Mouse (Mus musculus): ENCODE data around the gene Gm1330. TPM values are rescaled to one million over a fixed set of nuclear protein-coding genes. Genes with fewer than 3 reads are reported as not detected.

Gene Gm1330
- not detected for polyA plus RNA-seq (2015; fragmentation: Illumina TruSeq; extraction: RNeasy Lipid Tissue Mini Kit (QIAGEN cat#74804); ENCODE audit: insufficient read depth, low read depth, low replicate concordance)

DNA sequence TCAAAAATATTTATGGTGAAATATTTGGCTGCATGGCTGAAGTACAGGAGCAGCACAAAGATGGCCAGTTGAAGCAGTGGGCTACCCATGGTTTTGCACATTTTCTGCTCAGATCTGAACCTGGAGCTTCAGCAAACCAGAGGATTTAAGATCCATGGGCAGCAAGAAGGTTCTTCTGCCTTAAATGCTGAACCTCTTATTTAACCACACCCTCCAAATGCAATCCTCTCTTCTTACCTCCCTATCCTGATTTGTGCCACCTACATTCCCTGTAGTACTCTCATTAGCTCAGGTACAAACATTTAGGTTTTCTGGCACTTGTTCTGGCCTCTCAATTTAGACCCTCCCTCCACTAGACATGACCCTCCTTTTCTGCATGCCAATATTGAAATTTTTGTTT lies at the start of gene Gm1330:
TSS of gene Gm1330 (minus strand) at position 101 of the 400 bp plus-strand sequence.

DNA sequence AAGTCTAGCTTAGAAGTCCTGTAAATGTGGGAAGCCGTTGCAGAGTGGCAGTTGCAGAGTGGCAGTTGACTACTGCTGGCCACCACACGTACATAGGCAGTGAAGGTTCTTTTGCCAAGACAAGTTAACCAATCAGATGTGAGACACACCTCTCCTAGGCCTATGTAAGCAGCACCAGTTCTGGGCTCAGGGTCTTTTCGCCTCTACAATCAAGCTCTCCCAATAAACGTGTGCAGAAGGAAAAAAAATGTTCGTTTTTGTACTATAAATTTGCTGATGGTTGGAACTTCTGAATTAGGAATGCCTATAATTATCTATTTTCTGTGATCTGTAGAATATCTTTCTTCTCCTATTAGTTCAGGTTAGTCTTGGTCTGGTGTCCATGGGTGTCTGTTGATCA lies 14.1 kb upstream of the Gm1330 start, which contains the start of gene Gm10750:
TSS of gene Gm10750 (minus strand) at position 101 of the 400 bp plus-strand sequence.

Other genes with a start within 250 kb of the Gm1330 start
- gene Cst11, start 231.8 kb downstream of the Gm1330 start, polyA plus RNA-seq (2015; fragmentation: Illumina TruSeq; extraction: RNeasy Lipid Tissue Mini Kit (QIAGEN cat#74804); ENCODE audit: insufficient read depth, low read depth, low replicate concordance) = not detected
- gene 8030411F24Rik, start 221.2 kb downstream of the Gm1330 start, polyA plus RNA-seq (2015; fragmentation: Illumina TruSeq; extraction: RNeasy Lipid Tissue Mini Kit (QIAGEN cat#74804); ENCODE audit: insufficient read depth, low read depth, low replicate concordance) = not detected
- not detected for gene Cst12, start 213.9 kb downstream of the Gm1330 start, polyA plus RNA-seq (2015; fragmentation: Illumina TruSeq; extraction: RNeasy Lipid Tissue Mini Kit (QIAGEN cat#74804); ENCODE audit: insufficient read depth, low read depth, low replicate concordance)
- gene Cst8, start 204.5 kb downstream of the Gm1330 start, polyA plus RNA-seq (2015; fragmentation: Illumina TruSeq; extraction: RNeasy Lipid Tissue Mini Kit (QIAGEN cat#74804); ENCODE audit: insufficient read depth, low read depth, low replicate concordance) = not detected
- not detected for gene Cst13, start 183.2 kb downstream of the Gm1330 start, polyA plus RNA-seq (2015; fragmentation: Illumina TruSeq; extraction: RNeasy Lipid Tissue Mini Kit (QIAGEN cat#74804); ENCODE audit: insufficient read depth, low read depth, low replicate concordance)
- gene Cst9, start 168.1 kb downstream of the Gm1330 start, polyA plus RNA-seq (2015; fragmentation: Illumina TruSeq; extraction: RNeasy Lipid Tissue Mini Kit (QIAGEN cat#74804); ENCODE audit: insufficient read depth, low read depth, low replicate concordance) = not detected
- not detected for gene 9230104L09Rik, start 138.2 kb downstream of the Gm1330 start, polyA plus RNA-seq (2015; fragmentation: Illumina TruSeq; extraction: RNeasy Lipid Tissue Mini Kit (QIAGEN cat#74804); ENCODE audit: insufficient read depth, low read depth, low replicate concordance)
- 359 TPM for gene Cst3, start 127.6 kb downstream of the Gm1330 start, polyA plus RNA-seq (2015; fragmentation: Illumina TruSeq; extraction: RNeasy Lipid Tissue Mini Kit (QIAGEN cat#74804); ENCODE audit: insufficient read depth, low read depth, low replicate concordance)
- gene Gm10750, start 14.0 kb upstream of the Gm1330 start, polyA plus RNA-seq (2015; fragmentation: Illumina TruSeq; extraction: RNeasy Lipid Tissue Mini Kit (QIAGEN cat#74804); ENCODE audit: insufficient read depth, low read depth, low replicate concordance) = not detected